In the genomic region with DNA sequence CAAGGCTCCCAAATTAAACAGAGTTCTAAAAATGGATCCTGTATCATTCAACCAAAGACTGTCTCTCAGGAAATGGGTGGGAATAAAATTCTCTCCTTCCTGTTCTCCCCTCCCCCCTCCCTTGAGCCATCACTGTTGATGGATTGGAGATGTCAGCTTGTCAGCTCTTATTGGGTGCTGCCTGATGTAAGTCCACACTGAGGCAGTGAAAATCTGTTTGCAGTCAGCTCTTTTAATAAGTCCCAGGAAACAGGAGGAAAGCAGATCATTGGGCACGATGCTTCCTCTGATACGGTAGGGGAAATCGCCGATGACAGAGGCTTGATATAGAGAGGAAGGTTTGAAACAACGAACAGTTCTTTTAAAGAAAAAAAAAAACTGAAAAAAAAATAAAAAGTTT, we compare ENCODE assay signal across 23 mouse cellular contexts.
DNase-seq lines count a peak whose midpoint lies in the region; ATAC-seq lines count a peak whose summit lies in the region.
"Had no signal": no experiment of that assay in that cellular context is flagged by ENCODE, and none has a peak within 500 bp of the region (broad histone marks: within the 10 kb centered on the region; RNA-seq: fewer than 3 reads in every experiment).

No protein-coding gene starts in this region.

- peak; percentile 31 for DNase-seq in embryo, embryonic 10.5 days (ENCODE audit: low spot score)
- no peak for DNase-seq in embryo, embryonic 10 days (ENCODE audit: low spot score)
- DNase-seq in liver, embryonic 11.5 days (ENCODE audit: low spot score): peak; percentile 7
- DNase-seq in liver: no peak
- peak; percentile 18 for DNase-seq in embryonic facial prominence, embryonic 10.5 days (ENCODE audit: low spot score)
- DNase-seq in mesoderm, embryonic 11.5 days (ENCODE audit: low read depth, low spot score): peak; percentile 10
- no peak for DNase-seq in thymus, postnatal 36 days
- DNase-seq: adrenal gland, postnatal 14 days; cerebellum, adult 8-10 months; gastrocnemius, adult 2 months; heart, postnatal 36 days; kidney, adult 18-20 months; kidney, postnatal 25 days; thymus, adult 18-20 months; thymus, postnatal 4 days had no signal

- no peaks in the 10 kb centered on the region for H3K27me3 ChIP-seq in liver, embryonic 11.5 days (replicated peaks; ENCODE audit: control insufficient read depth, insufficient read depth, low read length)
- H3K27me3 ChIP-seq in embryonic facial prominence, embryonic 10.5 days (replicated peaks; ENCODE audit: low read depth, poor library complexity, severe bottlenecking): no peaks in the 10 kb centered on the region
- H3K27me3 ChIP-seq in hindbrain, embryonic 12.5 days: no peaks in the 10 kb centered on the region
- H3K27me3 ChIP-seq: heart, embryonic 15.5 days; liver, embryonic 15.5 days had no signal

- no peaks in the 10 kb centered on the region for H3K4me1 ChIP-seq in liver, embryonic 11.5 days (replicated peaks; ENCODE audit: control insufficient read depth, insufficient read depth, low read length)
- H3K4me1 ChIP-seq in embryonic facial prominence, embryonic 10.5 days: peaks cover 7% of the 10 kb centered on the region; the same call in 1 of the 2 replicates
- no peaks in the 10 kb centered on the region for H3K4me1 ChIP-seq in hindbrain, embryonic 12.5 days
- H3K4me1 ChIP-seq: heart, embryonic 15.5 days; liver, embryonic 15.5 days had no signal

- ATAC-seq in liver, embryonic 11.5 days (replicated peaks; ENCODE audit: low FRiP score): no peak
- no peak for ATAC-seq in hindbrain, embryonic 12.5 days (ENCODE audit: low FRiP score)
- ATAC-seq: forebrain, embryonic 16.5 days; inflammation-experienced regulatory T-cells, adult 6 months had no signal

- no peaks in the 10 kb centered on the region for H3K9me3 ChIP-seq in liver, embryonic 11.5 days (ENCODE audit: control insufficient read depth, low read length)
- no peaks in the 10 kb centered on the region for H3K9me3 ChIP-seq in embryonic facial prominence, embryonic 10.5 days
- no peaks in the 10 kb centered on the region for H3K9me3 ChIP-seq in hindbrain, embryonic 12.5 days (replicated peaks)
- H3K9me3 ChIP-seq: heart, embryonic 15.5 days; liver, embryonic 15.5 days had no signal

- 71% methylated on average over 5 of the region's 5 CpGs for WGBS in liver, embryonic 11.5 days
- WGBS in embryonic facial prominence, embryonic 10.5 days: 57% methylated on average over 5 of the region's 5 CpGs
- 67% methylated on average over 5 of the region's 5 CpGs for WGBS in hindbrain, embryonic 12.5 days

- no peak overlapping the region for H3K4me2 ChIP-seq in liver, embryonic 11.5 days
- H3K4me2 ChIP-seq in hindbrain, embryonic 12.5 days (replicated peaks): no peak overlapping the region
- H3K4me2 ChIP-seq: heart, embryonic 15.5 days; hindbrain, embryonic 14.5 days; liver, embryonic 15.5 days; midbrain, embryonic 11.5 days had no signal

- no peak overlapping the region for H3K27ac ChIP-seq in liver, embryonic 11.5 days (ENCODE audit: low read depth, low read length)
- no peak overlapping the region for H3K27ac ChIP-seq in embryonic facial prominence, embryonic 10.5 days (replicated peaks)
- H3K27ac ChIP-seq in hindbrain, embryonic 12.5 days: no peak overlapping the region
- H3K27ac ChIP-seq: gastrocnemius, adult 2 months; heart, embryonic 15.5 days; hindbrain, embryonic 14.5 days; liver, embryonic 15.5 days; macrophage had no signal

- no peak overlapping the region for H3K4me3 ChIP-seq in liver, embryonic 11.5 days (ENCODE audit: low read depth, low read length)
- no peak overlapping the region for H3K4me3 ChIP-seq in embryonic facial prominence, embryonic 10.5 days
- no peak overlapping the region for H3K4me3 ChIP-seq in hindbrain, embryonic 12.5 days
- H3K4me3 ChIP-seq: gastrocnemius, adult 2 months; heart, embryonic 15.5 days; liver, embryonic 15.5 days had no signal

- H3K36me3 ChIP-seq in liver, embryonic 11.5 days (ENCODE audit: control insufficient read depth, insufficient read depth, low read length): no peaks in the 10 kb centered on the region
- no peaks in the 10 kb centered on the region for H3K36me3 ChIP-seq in embryonic facial prominence, embryonic 10.5 days (replicated peaks)
- H3K36me3 ChIP-seq in hindbrain, embryonic 12.5 days: no peaks in the 10 kb centered on the region
- H3K36me3 ChIP-seq: heart, embryonic 15.5 days; liver, embryonic 15.5 days had no signal

- no peak overlapping the region for H3K9ac ChIP-seq in liver, embryonic 11.5 days (ENCODE audit: low read depth, low read length)
- no peak overlapping the region for H3K9ac ChIP-seq in hindbrain, embryonic 12.5 days
- H3K9ac ChIP-seq: heart, embryonic 15.5 days; hindbrain, embryonic 14.5 days; liver, embryonic 15.5 days had no signal

Comparison
In these comparisons a context has a peak if more than half of its experiments do, and no peak if none do; other contexts are left out.
1. DNase-seq: peak in embryo, embryonic 10.5 days (single experiment), liver, embryonic 11.5 days (single experiment), embryonic facial prominence, embryonic 10.5 days (single experiment) and mesoderm, embryonic 11.5 days (single experiment); none in embryo, embryonic 10 days (single experiment), liver (single experiment) and thymus, postnatal 36 days (0 of 2).